Mouse (Mus musculus) layer of hippocampus, adult 9-10 months (tissue): ENCODE data around the gene I830077J02Rik.
"Not testable (repeated sequence)": the region's sequence is repeated elsewhere in the genome, so short reads cannot be mapped to it uniquely, and the experiment has no call there.

Source experiments
- DNase-seq: peaks from one replicate; pipeline ENCODE4 v3.0.0; 2022; ENCODE audit warnings: low spot score

Gene I830077J02Rik

GRCm38 (mm10) chr3:105932240-105933071 lies at the start of gene I830077J02Rik:
Gene I830077J02Rik (minus strand): TSS chr3:105932664.
- no peak for DNase-seq

DNA sequence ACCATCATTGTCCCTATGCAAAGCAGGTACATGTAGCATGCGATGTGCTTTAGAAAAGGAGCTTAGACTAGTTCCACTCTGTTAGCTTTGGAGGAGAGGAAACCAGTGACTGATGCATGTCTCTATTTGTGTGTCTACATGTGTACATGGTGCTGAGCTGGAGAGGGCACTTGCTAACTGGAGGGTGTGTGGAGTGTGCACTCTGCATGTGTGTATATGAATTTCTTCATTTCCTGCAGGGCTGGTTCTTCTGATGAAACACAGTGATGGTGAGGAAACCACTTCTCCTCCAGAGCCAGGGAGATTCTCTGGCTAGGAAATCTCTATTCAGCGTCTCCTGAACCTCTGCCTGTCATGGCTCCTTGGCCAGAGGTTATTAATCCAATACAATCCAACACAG lies 41.7 kb upstream of the I830077J02Rik start:
- no peak for DNase-seq

DNA sequence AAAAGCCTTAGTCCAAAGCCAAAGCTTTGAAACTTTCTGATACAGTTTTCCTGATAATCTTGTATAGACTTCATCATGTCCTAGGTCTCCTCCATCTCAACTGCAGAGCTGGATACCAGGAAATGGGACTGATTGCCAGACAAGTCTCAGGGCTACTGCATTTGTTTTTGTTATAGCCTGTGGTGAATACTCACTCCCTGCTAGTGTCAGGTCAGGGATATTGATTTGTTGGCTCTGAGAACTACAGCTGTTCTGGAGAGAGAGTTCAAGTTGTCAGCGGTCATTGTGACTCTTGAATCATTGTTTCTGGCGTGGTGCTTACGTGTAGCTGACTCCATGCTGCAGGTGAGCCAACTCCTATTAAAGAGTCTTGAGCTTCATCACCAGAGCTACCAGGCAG lies 40.9 kb upstream of the I830077J02Rik start, which contains the start of gene Ovgp1:
Ovgp1 (plus strand) TSS at position 301 of the 400 bp plus-strand sequence.
- no peak for DNase-seq

DNA sequence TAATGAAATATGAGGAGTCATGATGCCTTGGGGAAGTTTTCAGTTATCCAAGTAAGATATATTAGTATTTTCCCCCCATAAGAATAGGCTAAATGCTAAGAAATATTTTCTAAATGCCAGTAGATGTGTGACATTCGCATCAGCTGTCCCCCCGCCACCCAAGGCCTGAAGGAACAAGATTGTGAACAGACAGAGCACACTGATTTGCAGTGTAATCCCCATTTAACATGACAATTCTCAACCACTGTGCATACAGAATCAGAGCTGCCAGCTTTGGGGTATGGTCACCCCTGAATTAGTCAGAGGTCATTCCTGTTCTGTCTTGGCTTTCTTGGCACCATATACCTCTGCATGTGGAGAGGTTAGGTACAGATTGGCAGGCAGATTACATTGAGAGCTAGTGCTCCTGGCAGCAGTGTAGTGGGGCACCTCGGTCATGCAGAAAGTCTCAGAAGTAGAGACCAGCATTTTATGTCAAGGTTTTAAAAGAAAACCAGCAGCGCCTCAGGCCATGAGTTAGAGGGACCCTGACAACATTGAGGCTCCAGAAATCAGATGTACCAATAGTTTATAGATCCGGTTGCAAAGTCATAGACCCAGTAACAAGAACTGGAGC lies 39.5 kb upstream of the I830077J02Rik start:
- no peak for DNase-seq

GRCm38 (mm10) chr3:105960700-105961099 lies 28.2 kb upstream of the I830077J02Rik start:
- DNase-seq, result no peak

DNA sequence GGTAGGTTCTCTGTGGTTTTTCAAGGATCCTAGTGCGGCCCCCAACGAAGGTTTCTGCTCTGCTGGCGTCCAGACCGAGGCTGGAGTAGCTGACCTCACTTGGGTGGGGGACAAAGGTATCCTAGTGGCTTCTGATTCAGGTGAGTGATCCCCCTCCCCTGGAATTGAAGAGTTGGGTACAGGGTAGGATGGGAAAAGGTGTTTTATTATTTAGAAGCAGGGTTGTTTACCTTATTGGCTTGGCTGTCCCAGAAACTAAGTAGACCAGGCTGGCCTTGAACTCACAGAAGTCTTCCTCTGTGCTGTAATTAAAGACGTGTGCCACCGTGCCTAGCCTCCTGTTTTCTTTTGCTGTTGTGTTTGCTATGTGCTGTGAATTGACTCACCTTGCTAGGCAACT lies 27.5 kb upstream of the I830077J02Rik start, which contains the start of gene Atp5f1:
Atp5f1 (minus strand) TSS at position 101 of the 400 bp plus-strand sequence.
- DNase-seq, result no peak

GRCm38 (mm10) chr3:105959585-105959984 lies 27.1 kb upstream of the I830077J02Rik start:
- DNase-seq, result no peak

GRCm38 (mm10) chr3:105958974-105959580 lies 26.6 kb upstream of the I830077J02Rik start, which contains the start of gene Wdr77:
Gene Wdr77 (plus strand): TSS chr3:105959369.
- DNase-seq, result peak; percentile 90

DNA sequence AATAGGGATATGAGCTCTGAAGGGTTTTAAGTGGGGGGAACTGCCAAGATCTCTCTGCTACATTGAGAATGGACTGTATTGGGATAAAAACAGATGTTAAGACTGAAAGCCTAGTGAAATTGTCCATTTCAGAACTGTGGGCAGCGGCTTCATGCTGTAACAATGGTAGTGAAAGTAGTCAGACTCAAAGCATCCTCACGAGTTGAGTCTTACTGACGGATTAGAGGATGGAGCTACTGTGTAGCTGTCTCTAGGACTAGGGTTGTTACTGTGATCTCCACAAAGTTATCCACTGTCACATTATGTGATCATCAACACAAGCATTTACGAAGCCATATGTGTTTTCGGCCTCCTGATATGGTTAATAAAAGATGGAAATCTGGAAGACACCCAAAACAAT lies 25.7 kb upstream of the I830077J02Rik start:
- no peak for DNase-seq

- no peak for DNase-seq
Measured at GRCm38 (mm10) chr3:105957235-105957634, 24.8 kb upstream of the I830077J02Rik start.

- no peak for DNase-seq
Measured at GRCm38 (mm10) chr3:105951348-105951747, 18.9 kb upstream of the I830077J02Rik start.

- DNase-seq, result no peak
Measured at GRCm38 (mm10) chr3:105936111-105936510, 3.6 kb upstream of the I830077J02Rik start.

DNA sequence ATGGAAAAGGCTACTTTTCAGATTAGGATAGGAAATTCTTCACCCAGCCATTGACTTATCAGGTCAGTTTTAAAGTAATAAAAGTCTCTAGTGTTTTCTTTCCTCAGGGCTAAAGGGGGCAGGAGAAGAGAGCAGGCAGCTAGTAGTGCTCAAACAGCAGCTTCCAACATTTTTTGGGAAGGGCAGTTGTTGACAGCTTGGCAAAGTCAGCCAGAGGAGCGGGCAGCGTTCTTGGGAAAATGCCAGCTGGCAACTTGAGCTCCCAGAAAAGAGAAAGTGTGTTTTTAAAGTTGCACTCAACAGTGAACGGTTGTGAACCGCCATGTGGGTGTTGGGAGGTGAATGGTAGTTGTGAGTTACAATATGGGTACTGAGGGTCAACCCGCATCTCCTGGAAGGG lies 2.6 kb upstream of the I830077J02Rik start:
- no peak for DNase-seq

GRCm38 (mm10) chr3:105933926-105934325 lies 1.5 kb upstream of the I830077J02Rik start:
- no peak for DNase-seq

GRCm38 (mm10) chr3:105931095-105931494 lies 1.4 kb downstream of the I830077J02Rik start:
- no peak for DNase-seq

GRCm38 (mm10) chr3:105929821-105930220 lies 2.6 kb downstream of the I830077J02Rik start:
- no peak for DNase-seq

DNA sequence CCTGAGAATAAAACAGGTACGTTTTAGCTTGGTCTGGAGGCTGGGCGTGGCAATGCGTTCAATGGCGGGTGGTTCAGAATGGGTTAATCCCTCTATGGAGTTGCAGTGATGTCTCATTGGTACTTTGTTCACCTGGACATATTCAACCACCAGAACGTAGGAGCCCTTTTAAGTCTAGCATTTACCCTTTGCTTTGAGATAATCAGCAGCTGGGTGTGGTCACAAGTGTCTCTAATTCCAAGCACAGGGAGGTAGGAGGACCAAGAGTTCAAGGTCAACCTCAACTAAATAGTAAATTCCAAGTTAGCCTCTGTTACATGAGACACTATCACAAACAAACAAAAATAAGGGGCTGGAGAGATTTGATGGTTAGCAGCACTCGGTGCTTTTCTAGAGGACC lies 3.7 kb downstream of the I830077J02Rik start:
- DNase-seq, result no peak

DNA sequence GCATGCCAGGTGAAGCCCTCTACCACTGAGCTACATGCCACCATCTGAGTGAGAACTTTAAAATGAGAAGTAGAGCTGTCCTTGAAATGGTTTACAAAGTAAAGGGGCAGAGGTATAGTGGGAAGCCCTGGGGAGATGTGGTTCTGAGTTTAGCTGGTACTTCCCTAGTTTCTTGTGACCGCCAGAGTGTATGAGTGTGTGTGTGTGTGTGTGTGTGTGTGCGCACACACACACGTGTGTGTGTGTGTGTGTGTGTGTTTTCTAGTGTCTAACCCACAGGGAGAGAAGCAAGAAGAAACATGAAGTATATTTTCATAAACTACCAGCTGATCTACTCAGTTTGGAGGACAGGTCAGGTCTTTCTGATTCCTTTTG lies 4.3 kb downstream of the I830077J02Rik start:
- DNase-seq, result no peak

DNA sequence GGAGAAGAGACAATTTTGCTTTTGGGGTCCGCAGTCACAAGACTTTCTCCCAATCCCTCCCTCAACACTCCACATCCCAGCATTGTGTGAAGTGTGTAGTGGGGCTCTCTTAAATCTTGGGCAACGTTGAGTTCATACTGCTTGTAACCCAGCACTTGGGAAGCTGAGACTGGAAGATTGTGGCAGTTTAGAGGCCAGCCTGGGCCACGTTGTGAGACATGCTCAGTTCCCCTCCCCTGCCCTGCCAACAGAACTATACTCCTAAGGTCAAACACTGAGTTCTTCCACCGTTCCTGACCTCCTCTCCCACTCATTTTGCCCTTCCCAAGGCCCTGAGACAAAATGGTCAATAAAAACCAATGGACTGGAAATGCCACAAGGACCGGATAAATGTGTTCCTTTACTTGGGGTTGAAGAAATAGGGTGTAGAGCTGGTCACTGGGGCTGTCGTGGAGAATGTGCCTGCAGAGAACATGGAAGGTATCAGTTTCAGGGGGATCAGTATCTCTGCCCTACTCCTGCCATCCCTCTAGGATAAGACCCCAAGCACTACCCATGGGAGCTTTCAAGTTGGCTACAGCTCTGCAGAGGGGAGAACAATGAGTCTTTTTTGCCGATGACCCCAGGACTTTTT lies 4.8 kb downstream of the I830077J02Rik start:
- DNase-seq, result no peak

GRCm38 (mm10) chr3:105924616-105925015 lies 7.8 kb downstream of the I830077J02Rik start:
- no peak for DNase-seq

DNA sequence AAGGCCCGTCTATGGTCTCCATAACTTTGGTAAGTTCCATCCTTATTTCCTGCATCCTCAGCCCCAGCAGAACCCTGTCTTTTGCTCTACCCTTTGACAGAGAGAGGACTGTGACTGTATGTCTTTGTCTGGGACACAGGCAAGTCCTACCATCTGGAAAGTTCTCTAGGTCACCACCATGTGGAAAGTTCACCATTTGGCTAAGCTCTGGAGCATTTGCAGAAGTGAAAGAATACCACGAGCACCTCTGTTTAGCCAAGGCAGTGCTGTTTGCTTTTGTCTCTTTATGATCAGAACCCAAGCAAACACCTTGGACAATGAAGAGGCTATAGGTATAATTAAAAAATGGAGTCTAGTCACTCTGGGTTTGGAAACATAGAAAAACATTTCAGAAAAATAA lies 10.5 kb downstream of the I830077J02Rik start:
- no peak for DNase-seq

- not testable (repeated sequence) for DNase-seq
Measured at GRCm38 (mm10) chr3:105920743-105921142, 11.7 kb downstream of the I830077J02Rik start.
